Mouse (Mus musculus) erythroid progenitor cell, adult 5-6 weeks (primary cell): ENCODE measurements around the gene Sephs2. TPM values are rescaled to one million over a fixed set of nuclear protein-coding genes. Genes with fewer than 3 reads are reported as not detected.
"Not testable (repeated sequence)": the region's sequence is repeated elsewhere in the genome, so short reads cannot be mapped to it uniquely, and the experiment has no call there.

Experiments used
- ATAC-seq: replicated peaks from 2 replicates; pipeline ENCODE4 v1.8.0; 2016; ENCODE audit warnings: moderate number of reproducible peaks, mild to moderate bottlenecking, moderate TSS enrichment, inconsistent platforms; ENCODE audit not compliant: poor library complexity, low FRiP score, severe bottlenecking
- total RNA-seq, 2 experiments: library from RNA; stranded (forward) in 1 of 2; stranded (reverse) in 1 of 2; fragments of 150-400 nt in 1 of 2; fragments of 186-747, 209-891 nt in 1 of 2; gene quantifications; 2 replicates each; pipeline versions ENCODE4 v1.2.3 to v1.2.4; 2015 to 2017; ENCODE audit warnings: low replicate concordance in 2 of 2

Sephs2 gene
- total RNA-seq, 2 experiments from 2014 or later, result 16.8 to 29.0 TPM

DNA sequence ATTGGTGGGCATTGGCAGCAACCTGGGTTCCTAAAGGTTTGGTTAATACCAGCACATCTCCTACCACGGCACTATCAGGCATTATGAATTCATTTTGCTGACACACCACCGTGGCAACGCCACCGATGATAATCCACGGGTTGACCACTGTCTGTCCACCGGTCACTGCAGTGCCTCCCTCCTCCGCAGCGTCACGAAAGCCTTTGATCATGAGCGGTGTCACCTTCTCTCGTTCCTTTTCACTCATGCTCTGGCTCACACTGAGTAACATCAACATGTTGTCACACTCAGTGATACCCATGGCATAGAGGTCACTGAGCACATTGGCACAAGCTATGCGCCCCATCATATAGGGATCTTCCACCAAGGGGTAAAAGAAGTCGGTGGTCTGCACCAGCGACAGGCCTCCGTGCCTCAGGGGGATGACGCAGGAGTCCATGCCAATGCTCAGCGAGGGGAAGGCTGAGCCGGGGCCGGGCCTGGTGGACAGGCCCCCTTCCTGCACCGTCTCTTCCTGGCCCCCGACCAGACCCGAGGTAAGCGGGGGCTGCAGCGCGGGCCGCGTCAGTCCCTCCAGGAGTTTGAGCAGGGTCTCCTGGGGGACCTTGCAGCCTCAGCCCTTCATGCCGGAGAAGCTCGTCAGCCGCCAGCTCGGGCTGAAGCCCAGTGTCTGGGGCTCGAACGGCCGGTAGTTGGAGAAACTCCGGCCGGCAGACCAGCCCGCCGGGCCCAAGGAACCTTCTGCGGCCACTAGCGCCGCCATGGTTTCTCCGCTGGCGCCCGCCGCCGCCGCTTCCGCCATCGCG, 534 bp downstream of the Sephs2 start:
- peak; percentile 23 for ATAC-seq

DNA sequence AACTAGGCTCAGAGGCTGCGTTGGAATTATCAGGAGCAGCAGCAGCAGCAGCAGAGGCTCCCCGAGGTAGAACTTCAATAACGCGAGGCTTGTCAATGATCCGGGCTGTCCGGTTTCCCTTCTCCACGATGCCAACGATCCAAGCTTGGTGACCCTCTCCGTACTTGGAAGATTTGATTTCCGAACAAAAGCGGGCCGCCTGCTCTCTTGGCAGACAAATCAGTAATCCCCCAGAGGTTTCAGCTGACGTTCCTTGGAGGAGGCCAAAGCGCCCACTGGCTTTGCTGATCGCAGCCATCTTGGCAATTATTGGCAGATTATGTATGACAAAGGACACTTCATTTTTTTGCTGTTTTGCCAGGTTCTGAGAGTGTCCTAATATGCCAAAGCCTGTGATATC, 1.3 kb downstream of the Sephs2 start:
- no peak for ATAC-seq

DNA sequence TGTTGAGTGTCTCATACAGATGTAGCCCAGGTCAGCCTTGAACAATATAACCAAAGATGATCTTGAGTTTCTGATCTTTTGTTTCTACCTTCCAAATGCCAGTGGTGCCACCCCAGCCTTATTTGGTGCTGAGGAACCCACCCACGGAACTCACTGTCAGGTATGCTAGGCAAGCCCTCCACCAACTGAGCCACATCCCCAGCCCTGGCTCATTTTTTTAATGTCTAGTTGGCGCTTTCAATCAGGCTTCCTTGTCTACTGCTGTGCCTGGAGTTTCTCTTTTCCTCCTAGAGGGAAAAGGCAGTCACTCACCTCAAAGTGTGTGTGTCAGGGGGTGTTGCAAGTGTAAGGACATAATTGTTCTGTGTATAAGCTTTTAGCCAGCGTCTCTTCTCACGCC, 2.8 kb downstream of the Sephs2 start:
- no peak for ATAC-seq

- no peak for ATAC-seq
These were observed 3.2 kb downstream of the Sephs2 start for GRCm38 (mm10) chr7:127270666-127271065.

DNA sequence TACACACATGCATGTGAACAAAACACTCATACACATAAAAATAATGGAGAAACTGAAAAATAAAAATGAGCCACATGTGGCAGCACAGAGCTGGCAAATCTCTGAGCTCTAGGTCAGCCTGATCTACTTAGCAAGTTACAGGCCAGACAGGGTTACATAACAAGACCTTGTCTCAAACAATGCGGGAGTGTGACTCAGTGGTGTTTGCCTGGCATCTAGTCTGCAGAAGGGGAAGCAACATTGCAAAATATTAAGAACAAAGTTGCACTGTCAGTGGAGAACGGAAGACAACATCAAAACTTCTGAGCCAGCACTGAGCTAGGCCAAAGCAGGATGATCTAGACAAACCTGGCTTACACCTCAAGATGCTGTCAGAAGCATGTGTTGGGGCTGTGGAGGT, 3.6 kb downstream of the Sephs2 start:
- ATAC-seq, result no peak

DNA sequence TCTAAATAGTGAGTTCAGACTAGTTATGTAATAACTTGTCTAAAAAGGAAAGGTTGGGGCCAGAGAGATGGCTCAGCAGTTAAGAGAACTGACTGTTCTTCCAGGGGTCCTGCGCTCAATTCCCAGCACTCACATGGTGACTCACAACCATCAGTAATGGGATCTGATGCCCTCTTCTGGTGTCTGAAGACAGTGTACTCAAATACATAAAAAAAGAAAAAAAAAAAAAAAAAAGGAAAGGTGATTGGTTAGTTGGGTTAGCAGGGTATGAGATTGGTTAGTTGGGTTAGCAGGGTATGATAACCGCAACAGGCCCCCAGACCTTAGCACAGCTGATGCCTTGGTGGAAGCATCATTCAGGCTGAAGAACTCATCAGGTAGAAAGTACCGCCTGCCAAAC, 10.3 kb downstream of the Sephs2 start:
- ATAC-seq, result no peak

DNA sequence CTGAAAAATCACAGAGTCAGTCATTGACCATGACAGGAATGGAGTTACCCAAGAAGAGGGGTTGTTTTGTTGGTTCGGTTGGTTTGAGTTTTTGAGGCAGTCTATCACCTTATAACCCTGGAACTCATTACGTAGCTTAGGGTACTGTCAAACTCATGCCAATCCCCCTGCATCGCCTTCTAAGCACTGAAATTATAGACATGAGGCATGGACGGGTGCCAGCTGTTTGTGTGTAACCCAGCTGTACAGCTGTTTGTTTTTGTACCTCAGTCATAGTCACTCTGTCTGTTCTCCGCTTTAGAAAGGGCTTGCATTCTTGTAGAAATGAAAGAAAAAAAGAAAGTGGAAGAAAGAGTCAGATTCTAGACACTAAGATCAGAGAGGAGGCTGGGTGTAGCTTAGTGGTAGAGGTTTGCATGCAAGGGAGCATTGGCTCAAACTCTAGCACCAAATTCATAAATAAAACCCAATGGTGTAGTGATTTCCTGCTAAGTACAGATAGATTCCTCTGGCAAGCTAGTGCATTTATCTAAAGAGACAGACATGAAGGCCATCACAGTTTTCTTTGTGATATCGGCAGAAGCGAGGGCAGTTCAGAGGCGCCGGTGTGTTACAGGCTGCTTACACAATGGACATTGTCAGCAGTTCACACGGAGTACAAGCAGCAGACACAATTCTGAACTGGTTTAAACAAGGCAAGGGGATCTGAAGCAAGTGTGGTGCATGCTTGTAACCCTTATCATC, 11.5 kb downstream of the Sephs2 start:
- ATAC-seq, result no peak

- peak; percentile 97 for ATAC-seq
These were observed 13.3 kb downstream of the Sephs2 start, which contains the start of gene Dctpp1 for GRCm38 (mm10) chr7:127260309-127261111. Gene Dctpp1 (minus strand): TSS chr7:127260709.

DNA sequence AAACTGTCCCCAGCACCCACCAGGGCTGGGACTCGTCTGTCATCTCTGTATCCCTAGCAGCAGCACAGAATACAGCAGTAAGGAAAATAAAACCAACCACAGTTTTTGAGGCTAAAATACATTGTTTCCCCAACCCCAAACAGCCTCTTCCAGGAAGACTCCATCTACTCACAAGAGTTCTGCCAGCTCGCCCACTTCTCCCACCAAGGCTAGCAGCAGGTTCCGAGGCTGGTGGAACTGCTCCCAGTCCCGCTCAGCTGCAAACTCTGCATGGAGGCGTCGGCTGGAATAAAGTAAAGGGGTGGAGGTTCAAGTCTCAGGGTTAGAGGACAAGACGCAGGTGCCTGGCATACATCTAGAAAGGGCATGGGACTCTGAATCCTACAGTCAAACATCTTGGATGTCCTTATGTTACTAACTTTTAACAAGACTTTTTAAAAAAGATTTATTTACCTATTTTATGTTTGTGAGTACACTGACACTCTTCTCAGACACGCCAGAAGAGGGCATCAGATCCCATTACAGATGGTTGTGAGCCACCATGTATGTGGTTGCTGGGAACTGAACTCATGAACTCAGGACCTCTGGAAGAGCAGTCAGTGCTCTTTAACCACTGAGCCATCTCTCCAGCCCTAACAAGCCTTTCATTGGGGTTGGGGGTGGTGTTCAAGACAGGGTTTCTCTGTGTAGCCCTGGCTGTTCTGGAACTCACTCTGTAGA, 14.5 kb downstream of the Sephs2 start:
- ATAC-seq, result no peak

DNA sequence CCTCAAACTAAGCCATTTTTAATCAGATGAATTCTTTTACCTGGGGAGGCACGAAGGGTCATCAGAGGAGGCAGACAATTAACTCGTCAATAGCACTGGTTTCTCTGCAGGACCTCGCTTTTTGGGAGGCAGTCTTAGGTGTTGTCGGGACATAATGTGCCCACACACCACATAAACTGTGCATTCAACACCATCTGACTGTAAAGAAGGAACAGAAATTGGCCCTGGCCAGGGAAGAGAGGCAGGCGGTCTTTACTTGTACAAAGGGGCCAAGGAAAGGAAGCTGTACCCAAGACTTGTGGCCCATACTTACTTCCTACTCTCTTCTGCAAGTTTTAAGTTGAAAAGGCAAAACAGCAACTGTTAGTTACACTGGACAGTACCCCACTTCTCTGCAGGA, 17.3 kb downstream of the Sephs2 start:
- no peak for ATAC-seq

GRCm38 (mm10) chr7:127255965-127256364, 17.9 kb downstream of the Sephs2 start:
- no peak for ATAC-seq

GRCm38 (mm10) chr7:127255008-127255407, 18.8 kb downstream of the Sephs2 start:
- ATAC-seq, result no peak

- ATAC-seq, result peak; percentile 90
These were observed 19.8 kb downstream of the Sephs2 start for GRCm38 (mm10) chr7:127253821-127254769.

DNA sequence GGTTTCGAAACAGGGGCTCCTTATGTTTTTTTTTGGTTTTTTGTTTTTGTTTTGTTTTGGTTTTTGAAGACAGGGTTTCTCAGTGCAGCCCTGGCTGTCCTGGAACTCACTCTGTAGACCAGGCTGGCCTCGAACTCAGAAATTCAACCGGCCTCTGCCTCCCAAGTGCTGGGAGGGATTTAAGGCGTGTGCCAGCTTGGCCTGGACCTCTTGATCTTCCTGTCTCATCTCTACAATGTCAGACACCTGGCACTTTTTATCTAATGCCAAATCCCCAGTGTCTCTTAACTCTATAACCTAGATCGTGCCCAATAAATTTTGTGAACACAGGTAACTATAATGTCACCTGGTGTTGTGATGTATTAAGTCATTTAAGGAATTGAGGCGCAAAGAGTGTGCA, 20.5 kb downstream of the Sephs2 start:
- ATAC-seq, result no peak

DNA sequence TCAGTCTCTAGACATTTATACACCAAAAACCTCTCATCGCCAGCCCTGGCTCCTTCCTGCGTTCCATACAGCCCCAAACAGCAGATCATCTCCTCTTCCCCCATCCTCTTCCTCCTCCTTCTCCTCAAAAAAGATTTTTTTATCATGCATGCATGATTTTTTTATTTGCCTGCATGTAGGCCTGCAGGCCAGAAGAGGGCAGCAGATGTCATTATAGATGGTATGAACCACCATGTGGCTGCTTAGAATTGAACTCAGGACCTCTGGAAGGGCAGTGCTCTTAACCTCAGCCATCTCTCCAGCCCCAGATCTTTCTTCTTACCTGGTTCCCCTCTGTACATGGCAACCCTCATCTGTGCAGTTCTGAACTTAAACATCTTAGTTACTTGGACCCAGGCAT, 21.4 kb downstream of the Sephs2 start:
- ATAC-seq, result no peak

DNA sequence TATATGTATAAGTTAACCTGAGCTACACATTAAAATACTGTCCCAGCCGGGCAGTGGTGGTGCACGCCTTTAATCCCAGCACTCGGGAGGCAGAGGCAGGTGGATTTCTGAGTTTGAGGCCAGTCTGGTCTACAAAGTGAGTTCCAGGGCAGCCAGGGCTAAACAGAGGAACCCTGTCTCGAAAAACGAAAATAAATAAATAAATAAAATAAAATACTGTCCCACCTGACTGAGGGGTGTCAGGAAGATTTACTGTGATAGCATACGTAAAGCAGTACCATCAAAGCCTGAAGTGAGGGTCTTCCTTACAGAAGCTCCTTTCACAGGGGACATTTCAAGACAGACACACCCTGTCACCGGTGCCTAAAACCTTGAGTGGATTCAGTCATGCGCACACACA, 23.3 kb downstream of the Sephs2 start:
- ATAC-seq, result not testable (repeated sequence)

- ATAC-seq, result no peak
These were observed 29.0 kb downstream of the Sephs2 start for GRCm38 (mm10) chr7:127244658-127245510.
